Mouse (Mus musculus) layer of hippocampus, adult 2 months (tissue): ENCODE measurements around the gene Fancd2. TPM values are rescaled to one million over a fixed set of nuclear protein-coding genes. Genes with fewer than 3 reads are reported as not detected.

Experiments used
- DNase-seq, 2 experiments: peaks; one replicate each; pipeline ENCODE4 v3.0.0; 2022; ENCODE audit warnings: low spot score in 2 of 2
- H3K27ac ChIP-seq: fragments of 200-600 bp; 2 replicates; pipeline ENCODE4 v1.8.1; 2022
- H3K4me3 ChIP-seq: fragments of 200-600 bp; 2 replicates; pipeline ENCODE4 v1.8.1; 2022; ENCODE audit warnings: mild to moderate bottlenecking
- CTCF ChIP-seq: fragments of 200-600 bp; conservative IDR thresholded peaks from 2 replicates; pipeline ENCODE4 v1.8.1; 2022; ENCODE audit warnings: antibody characterized with exemption, mild to moderate bottlenecking, moderate library complexity
- long read RNA-seq, 2 experiments: library from polyadenylated mRNA; stranded (forward); transcript quantifications; one replicate each; pipeline ENCODE4 v2.0.0; 2021; ENCODE audit warnings: borderline mapping rate in 2 of 2
- total RNA-seq, 2 experiments: library from RNA; stranded (reverse); gene quantifications; 2 replicates each; pipeline ENCODE4 v1.2.3; 2021

Gene Fancd2
- total RNA-seq = 1 to 10 TPM; 2.4 to 3.8 TPM
- long read RNA-seq, experiment 1, partial matches to known transcripts = 3 of 21 reads
- long read RNA-seq, experiment 1, other reads (novel, unspliced or antisense) = 18 of 21 reads
- long read RNA-seq, experiment 2, partial matches to known transcripts = 3 of 21 reads
- long read RNA-seq, experiment 2, other reads (novel, unspliced or antisense) = 18 of 21 reads

DNA sequence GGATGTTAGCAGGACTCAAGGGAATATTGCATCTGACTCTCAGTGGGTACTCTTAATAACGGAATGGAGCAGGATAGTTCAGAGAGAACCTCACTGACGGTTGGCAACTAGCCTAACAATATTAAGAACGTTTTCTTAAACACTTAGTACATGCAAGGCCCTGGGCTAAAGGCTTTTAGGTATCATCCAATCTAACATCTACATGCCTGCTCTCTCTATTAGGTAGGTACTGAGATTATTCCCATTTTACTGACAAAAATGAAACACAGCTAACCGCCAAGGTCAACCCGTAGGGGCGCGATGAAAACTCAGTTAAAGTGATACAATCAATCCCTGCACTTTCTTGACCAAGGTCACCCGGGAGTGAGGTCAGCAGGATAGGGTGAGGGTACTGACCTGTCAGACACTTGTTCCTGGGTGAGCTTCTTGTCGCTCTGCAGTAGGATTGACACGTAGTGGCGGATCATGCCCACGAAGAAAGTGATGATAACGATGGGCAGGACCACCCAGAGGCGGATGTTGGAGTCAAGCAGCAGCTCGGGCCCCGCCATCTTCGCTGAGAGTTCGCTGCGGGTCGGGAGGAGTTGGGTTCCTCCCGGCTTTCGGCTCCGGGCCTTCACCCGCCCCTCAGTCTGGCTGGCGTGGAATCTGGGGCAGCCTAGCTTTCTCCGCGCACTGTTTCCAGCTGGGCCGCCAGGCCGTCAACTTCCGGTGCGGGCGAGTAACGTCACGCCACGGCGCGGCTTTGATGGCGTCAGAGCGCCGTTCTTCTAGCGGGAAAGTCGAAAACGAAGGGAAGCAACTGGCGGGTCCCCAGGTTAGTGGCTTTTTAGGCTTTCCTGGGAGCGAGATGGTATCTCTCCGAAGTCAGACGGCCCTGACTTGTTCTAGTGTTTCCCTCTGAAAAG is at the start of gene Fancd2, which contains the start of gene Emc3:
TSS of gene Fancd2 (plus strand) at position 751 of the 908 bp plus-strand sequence.
TSS of gene Emc3 (minus strand) at position 721 of the 908 bp plus-strand sequence.
- peak within 1 kb of the TSS; percentile 73 for H3K4me3 ChIP-seq
- H3K27ac ChIP-seq = peak within 1 kb of the TSS; percentile 92
- TF ChIP-seq CTCF = no peak; the same call in none of the 2 replicates
- peak; percentile 90 to 97 for DNase-seq

DNA sequence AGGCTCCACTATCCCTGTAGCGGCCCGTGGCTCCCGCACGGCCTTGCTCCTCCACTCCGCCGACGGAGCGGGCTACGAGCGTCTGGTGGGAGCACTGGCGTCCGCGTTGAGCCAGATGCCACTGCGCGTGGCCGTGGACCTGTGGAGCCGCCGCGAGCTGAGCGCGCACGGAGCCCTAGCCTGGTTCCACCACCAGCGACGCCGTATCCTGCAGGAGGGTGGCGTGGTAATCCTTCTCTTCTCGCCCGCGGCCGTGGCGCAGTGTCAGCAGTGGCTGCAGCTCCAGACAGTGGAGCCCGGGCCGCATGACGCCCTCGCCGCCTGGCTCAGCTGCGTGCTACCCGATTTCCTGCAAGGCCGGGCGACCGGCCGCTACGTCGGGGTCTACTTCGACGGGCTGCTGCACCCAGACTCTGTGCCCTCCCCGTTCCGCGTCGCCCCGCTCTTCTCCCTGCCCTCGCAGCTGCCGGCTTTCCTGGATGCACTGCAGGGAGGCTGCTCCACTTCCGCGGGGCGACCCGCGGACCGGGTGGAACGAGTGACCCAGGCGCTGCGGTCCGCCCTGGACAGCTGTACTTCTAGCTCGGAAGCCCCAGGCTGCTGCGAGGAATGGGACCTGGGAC is 48.9 kb upstream of the Fancd2 start:
- Histone ChIP-seq H3K27ac (peak overlapping the region; percentile 98), H3K4me3 (peak overlapping the region; percentile 75)
- peak; percentile 41; the same call in 1 of the 2 replicates for TF ChIP-seq CTCF
- peak in 1 of 2 experiments; percentile 46 for DNase-seq

DNA sequence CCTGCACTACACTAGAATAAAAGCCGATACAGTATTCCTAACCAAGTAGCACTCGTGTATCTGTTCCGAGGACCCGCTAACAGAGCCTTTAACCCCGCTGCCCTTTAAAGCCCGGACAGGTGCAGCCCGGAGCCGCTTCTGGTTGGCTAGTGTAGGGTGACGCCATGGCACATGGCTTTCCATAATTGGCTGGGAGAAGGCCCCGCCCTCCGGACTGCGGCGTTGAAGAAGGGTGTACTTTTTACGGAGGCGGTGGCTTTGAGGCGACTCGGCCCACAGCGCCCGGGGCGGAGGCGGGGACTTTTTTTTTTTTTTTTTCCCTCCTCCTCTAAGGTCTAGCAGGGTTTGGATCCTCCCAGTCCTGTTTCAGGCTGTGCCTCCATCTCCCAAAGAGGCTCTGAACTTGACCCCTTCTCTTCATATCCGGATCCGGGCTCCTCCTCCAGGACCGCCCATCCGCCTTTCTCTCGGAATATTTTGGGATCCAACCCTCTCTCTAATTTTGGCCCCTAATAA is 48.3 kb upstream of the Fancd2 start, which contains the start of gene Creld1:
TSS of gene Creld1 (plus strand) at position 198 of the 516 bp plus-strand sequence.
- peak within 1 kb of the TSS; percentile 75 for H3K4me3 ChIP-seq
- DNase-seq = peak; percentile 91 to 96
- peak within 1 kb of the TSS; percentile 98 for H3K27ac ChIP-seq
- TF ChIP-seq CTCF = no peak

DNA sequence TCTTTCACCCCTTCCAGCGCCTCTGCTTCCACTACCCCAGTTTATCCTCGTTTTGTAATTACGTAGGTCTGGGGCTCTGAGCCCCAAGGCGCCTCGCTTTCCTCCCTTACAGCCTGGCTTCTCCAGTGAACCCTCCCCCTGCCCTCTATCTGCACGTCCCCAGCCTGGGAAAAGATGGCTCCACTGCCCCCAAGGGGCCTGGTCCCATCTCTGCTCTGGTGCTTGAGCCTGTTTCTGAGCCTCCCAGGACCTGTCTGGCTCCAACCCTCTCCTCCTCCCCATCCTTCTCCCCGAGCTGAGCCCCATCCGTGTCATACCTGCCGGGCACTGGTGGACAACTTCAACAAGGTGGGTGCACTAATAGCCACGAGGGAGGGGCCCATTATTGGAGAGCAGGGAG is 47.8 kb upstream of the Fancd2 start:
- TF ChIP-seq CTCF = no peak; the same call in 1 of the 2 replicates
- Histone ChIP-seq H3K4me3 (peak overlapping the region; percentile 75), H3K27ac (peak overlapping the region; percentile 98)
- DNase-seq = no peak

DNA sequence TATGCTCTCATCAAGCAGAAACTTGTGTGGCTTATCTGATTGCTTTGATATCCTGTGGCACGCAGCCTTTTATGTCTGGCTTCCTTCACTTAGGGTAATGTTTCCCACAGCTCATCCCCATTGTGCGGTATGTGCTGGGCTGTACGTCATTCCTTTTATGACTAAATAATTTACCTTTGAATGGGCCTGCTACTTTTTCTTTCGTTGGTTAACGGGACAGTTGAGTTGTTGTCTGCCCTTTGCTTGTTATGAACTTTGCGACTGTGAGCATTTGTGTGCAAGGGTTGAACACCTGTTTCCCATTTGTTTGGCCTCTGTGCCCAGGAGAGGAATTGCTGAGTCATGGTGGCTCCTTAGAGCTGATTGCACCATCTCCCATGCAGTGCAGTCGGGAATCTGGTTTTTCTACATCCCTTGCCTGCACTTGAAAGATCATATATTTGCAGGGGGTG is 44.3 kb upstream of the Fancd2 start:
- no peak for TF ChIP-seq CTCF
- Histone ChIP-seq H3K27ac (peak overlapping the region; percentile 69), H3K4me3 (peak overlapping the region; percentile 2; the same call in 1 of the 2 replicates)
- DNase-seq = no peak

DNA sequence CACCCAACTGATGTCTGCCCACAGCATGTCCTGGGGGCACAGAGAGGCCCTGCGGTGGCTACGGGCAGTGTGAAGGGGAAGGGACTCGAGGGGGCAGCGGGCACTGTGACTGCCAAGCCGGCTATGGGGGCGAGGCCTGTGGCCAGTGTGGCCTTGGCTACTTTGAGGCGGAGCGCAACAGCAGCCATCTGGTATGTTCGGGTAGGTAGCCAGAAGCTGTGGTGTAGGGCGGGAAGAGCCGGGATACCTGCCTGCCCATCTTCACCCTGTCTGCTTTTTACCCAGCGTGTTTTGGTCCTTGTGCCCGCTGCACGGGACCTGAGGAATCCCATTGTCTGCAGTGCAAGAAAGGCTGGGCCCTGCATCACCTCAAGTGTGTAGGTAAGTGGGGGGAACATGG is 42.1 kb upstream of the Fancd2 start:
- H3K27ac ChIP-seq = no peak overlapping the region
- TF ChIP-seq CTCF = no peak
- no peak for DNase-seq
- no peak overlapping the region for H3K4me3 ChIP-seq

DNA sequence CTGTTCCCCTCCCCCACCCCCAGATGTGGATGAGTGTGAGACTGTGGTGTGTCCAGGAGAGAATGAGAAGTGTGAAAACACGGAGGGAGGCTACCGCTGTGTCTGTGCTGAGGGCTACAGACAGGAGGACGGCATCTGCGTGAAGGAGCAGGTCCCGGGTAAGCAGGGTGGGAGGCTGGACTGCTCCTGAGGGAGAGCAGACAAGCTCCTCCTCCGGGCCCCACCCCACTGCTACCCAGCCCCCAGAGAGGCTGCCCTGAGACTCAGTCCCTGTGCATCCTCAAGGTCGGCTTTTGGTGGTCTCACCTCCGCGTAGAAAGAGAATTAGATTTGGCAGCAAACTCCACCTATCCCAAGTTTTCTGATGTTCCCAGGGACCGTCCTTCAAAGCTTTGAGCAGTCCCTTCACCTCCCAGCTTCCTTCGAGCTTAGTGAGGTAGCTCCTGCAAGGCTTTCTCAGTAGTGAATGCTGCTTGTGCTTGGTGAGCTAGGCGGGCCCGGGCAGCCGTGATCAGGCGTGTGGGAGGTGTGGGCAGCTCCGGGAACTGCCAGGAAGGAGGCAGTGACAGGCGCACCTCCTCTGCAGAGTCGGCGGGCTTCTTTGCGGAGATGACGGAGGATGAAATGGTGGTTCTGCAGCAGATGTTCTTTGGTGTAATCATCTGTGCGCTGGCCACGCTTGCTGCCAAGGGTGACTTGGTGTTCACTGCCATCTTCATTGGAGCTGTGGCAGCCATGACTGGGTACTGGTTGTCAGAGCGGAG is 39.2 kb upstream of the Fancd2 start:
- H3K27ac ChIP-seq = peak overlapping the region; percentile 84
- DNase-seq = peak; percentile 49 to 67
- H3K4me3 ChIP-seq = no peak overlapping the region
- TF ChIP-seq CTCF = no peak

DNA sequence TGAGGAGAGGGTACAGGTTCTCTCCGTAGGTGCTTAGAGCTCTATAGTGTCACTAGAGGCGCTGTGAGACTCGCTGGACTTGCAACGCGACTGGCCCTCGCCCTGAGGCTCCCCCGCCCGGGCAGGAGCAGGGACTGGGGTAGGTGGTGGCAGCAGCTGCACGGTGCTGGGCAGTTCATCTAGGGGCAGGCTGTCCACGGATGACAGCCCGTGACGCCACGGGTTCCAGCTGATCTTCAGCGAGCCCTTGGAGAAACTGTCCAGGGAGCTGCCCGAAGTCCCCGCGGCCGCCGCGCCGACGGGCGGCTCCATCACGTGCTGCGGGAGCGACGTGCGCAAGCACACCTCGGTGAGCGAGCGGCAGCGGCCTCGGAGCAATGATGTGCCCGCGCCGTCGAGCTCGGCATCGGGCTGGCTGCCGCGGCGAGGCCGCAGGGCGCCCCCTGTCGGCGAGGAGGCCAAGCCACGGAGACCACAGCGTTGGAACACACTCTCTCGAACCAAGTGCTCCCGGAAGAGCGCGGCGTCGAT is 37.2 kb upstream of the Fancd2 start:
- peak; percentile 56 to 79 for DNase-seq
- peak overlapping the region; percentile 52 for H3K4me3 ChIP-seq
- H3K27ac ChIP-seq = peak overlapping the region; percentile 84
- TF ChIP-seq CTCF = peak; percentile 84

DNA sequence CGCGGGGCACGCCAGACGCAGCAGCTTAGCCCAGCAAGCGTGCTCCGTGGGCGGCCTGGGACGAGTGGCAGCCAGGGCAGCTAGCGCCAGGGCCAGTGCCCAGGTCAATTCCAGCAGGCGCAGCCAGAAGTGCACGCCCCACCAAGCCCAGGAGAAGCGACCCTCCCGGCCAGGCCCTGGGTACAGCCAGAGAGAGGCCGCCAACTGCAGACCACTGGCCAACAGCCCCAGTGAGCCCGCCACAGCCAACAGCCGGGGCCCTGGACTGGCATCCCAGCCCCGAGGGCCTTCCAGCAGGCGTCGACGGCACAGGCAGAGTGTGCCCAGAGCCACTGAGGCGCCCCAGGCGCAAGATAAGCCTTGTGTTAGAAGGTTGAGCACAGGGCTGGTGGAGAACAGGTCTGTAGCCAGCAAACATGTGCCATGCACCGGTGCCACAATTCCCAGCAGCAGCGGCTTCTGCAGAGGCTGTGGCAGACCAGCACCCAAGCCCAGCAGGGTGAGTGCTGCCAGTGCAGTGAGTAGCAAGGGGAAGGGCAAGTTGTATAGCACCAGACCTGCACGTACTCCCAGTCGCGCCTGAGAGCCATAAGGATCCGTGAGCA is 36.3 kb upstream of the Fancd2 start:
- peak overlapping the region; percentile 84 for H3K27ac ChIP-seq
- H3K4me3 ChIP-seq = peak overlapping the region; percentile 52
- DNase-seq = no peak

DNA sequence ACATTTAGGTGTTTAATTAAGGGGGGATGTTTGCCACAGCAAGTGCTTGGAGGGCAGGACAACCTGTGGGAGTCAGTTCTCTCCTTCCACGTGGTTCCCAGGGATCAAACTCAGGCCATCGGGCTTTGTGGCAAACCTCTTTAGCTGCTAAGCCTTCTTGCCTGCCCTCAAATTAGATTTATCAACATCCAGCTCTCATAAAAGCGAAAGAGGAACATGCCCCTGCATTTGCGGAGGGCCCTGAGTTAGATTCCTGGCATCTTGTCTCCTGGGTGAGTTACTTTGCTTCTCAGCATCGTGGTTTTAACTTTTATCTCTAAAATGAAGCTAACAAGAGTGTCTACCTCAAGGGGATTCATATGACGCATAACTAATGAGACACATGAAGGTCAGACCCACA is 32.1 kb upstream of the Fancd2 start:
- no peak overlapping the region; the same call in 1 of the 2 replicates for H3K4me3 ChIP-seq
- DNase-seq = no peak
- no peak overlapping the region for H3K27ac ChIP-seq
- TF ChIP-seq CTCF = no peak

More for the DNA sequence above, 36.3 kb upstream of the Fancd2 start:
- no peak for TF ChIP-seq CTCF

DNA sequence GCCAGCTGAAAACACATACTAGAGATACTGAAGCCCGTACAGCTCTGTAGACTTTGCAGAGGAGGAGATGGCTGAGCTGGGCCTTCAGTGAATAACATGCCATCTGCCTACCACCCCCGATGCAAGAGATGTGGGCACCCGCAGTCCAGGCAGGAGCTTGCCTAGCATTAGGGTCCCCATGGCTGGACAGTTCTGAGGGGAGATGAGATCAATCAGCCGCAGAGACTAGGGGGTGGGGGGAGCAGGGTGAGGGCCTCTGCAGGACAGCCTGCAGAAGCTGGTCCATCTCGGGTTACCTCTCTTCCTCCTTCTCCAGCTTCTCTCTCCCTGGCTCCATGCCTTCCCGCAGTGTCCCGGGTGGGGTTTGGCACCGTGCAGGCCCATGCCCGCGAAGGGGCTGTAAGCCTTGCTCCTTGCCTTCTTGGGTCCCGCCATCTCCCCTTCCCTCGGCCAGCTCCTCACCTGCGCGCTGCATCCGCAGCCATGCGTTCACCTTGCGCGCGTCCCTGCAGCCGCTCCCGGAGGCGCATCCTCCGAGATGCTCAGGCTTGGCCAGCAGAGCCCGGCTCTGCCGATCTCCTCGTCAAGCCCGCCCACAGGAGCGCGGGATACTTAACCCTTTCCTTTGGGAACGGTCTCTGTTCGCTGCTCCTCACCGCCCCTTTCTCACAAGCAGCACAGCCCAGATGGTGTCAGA is 29.9 kb upstream of the Fancd2 start, which contains the start of gene Prrt3:
TSS of gene Prrt3 (minus strand) at position 544 of the 697 bp plus-strand sequence.
- peak within 1 kb of the TSS; percentile 94 for H3K27ac ChIP-seq
- TF ChIP-seq CTCF = no peak
- peak within 1 kb of the TSS; percentile 78 for H3K4me3 ChIP-seq
- peak; percentile 65 to 71 for DNase-seq
